Mouse (Mus musculus) lung, adult 18-20 months (tissue): ENCODE results near the gene Zswim5.
A peak's percentile ranks its signal among the peaks of the same experiment; 100 is the strongest.

ENCODE experiments used
- DNase-seq, 2 experiments: peaks; one replicate each; pipeline ENCODE4 v3.0.0; 2022; ENCODE audit warnings: mixed read lengths in 2 of 2

The Zswim5 gene

GRCm38 (mm10) chr4:116913318-116913717 lies 36.1 kb downstream of the Zswim5 start:
- DNase-seq, result no peak

DNA sequence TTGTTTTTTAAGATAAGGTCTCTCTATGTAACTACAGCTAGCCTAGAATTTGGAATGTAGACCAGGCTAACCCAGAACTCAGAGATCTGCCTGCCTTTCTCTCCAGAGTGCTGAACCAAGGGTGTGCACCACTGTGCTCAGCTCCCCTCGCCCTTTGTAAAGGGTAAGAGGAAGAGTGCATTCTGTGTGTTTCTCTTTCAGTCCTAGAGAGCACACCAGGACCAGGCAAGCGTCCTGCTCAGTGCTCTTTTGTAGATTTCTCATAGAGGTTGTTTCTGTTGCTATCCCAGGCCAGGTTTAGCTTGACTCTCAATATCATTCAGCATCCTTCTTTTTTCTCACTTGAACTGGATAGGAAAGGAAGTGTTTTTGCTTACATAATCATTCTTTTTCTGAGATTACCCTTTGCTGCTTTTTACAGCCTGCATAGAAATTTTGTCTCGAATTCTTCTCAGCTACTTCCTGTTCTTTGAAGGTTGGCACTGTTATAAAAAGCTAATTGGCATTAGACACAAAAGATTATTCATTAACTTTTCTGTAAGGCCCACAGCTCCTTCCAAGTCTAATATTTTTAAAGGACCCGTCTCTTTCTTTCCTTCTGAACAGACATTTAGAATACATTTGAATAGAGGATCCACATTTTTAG lies 51.0 kb downstream of the Zswim5 start:
- DNase-seq, result no peak

- DNase-seq, result no peak
These were observed 62.4 kb downstream of the Zswim5 start for GRCm38 (mm10) chr4:116939585-116939984.

DNA sequence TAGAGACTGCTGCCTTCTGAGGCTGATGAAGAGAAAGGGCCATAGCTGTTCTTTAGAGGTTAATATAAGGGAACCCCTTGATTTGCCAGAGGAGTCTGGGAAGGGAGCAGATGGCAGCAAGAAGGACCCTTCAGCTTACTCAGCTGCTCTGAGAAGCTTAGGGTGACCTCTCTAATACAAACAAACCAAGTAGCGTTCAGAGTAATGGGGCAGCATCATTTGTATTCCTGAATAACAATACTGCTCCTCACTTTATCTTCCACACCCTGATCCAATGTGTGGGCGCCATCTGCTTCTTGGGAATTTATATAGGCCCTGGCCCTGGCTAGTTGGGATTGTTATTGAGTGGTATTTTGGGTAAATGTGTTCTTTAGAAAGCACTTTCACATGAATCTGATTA lies 65.5 kb downstream of the Zswim5 start:
- DNase-seq, result no peak

DNA sequence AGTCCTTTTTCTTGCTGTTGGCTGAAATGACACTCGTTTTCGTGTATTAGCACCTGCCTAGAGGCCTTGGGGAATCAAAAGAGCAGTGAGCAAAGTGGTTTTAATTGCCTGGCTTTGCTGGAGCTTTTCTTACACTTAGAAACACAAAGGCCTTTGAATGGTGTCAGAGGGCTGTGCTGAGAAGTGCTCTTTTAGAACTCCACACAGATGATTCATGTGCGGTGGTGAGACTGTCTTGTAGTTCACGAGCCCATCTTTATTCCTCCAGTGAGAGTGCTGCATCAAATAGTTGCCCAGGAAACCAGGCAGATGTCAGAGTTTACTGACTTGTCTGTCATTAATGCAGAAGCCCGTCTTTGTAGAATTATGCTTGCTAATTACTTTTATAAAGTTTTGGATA lies 66.9 kb downstream of the Zswim5 start:
- DNase-seq, result no peak

- DNase-seq, result no peak
These were observed 74.5 kb downstream of the Zswim5 start for GRCm38 (mm10) chr4:116951642-116952041.

- no peak for DNase-seq
These were observed 77.8 kb downstream of the Zswim5 start for GRCm38 (mm10) chr4:116954951-116955350.

DNA sequence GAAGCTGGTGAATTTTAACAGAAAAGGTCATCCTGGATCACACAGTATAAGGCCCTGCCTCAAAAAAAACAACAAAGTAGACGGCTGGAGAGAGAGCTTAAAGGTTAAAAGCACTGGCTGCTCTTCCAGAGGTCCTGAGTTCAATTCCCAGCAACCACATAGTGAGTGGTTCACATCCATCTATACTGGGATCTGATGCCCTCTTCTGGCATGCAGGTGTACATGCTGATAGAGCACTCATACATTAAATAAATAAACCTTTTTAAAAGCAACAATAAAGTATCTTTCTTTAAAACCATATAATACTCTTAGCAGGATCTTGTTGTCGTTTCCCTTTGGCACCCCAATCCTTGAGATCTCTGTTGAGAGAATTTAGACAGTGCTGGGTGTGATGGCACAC lies 99.3 kb downstream of the Zswim5 start:
- no peak for DNase-seq

DNA sequence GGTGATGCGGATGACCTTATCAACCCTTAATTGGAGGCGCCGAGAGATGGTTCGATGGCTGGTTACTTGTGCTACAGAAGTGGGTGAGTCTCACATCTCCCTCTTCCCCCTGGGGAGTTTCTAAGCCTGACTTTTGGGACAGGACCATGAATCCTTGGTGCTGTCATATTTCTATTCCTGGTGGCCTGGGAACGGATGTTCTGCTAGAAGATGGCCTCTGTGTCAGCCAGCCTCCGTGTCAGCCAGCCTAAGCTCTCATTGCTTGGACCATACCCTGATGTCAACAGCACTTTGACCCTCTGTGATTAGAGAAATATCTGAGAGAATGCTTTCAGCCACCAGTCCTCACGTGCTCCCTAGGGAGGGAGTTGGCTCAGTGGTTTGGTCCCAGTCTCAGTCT lies 108.5 kb downstream of the Zswim5 start:
- DNase-seq, result no peak

GRCm38 (mm10) chr4:116986400-116987121 lies 109.4 kb downstream of the Zswim5 start:
- peak; percentile 76 to 82 for DNase-seq

DNA sequence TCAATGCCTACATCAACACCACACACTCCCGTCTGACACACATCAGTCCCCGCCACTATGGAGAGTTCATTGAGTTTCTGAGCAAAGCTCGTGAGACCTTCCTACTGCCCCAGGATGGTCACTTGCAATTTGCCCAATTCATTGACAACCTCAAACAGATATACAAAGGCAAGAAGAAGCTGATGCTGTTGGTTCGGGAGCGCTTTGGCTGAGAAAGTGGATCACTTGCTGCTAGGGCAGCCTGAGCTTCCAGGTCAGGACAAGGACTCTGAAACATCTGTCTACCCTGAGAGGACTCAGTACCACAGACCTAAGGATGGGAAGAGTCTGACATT lies 109.9 kb downstream of the Zswim5 start:
- no peak for DNase-seq

GRCm38 (mm10) chr4:116989731-116990130 lies 112.6 kb downstream of the Zswim5 start:
- no peak for DNase-seq

DNA sequence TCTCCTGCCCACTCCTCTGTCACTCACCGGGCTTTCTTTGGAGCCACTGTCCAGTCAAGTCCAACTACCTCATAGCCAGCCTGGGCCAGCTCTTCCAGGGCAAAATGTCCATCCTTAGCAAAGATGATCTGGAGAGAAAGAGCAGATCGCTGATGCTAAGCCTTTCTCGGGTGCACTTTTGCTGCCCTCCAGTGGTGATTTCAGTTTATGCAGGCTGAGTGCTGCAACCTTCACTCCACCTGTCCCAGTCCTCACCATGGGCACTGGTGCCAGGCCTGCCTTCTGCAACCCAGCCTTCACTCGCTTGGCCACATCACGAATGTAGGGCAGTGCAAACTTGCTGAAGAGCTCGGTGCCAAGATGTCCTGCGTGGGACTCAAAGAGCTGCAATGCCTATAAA lies 114.2 kb downstream of the Zswim5 start:
- DNase-seq, result peak; percentile 69 to 79

DNA sequence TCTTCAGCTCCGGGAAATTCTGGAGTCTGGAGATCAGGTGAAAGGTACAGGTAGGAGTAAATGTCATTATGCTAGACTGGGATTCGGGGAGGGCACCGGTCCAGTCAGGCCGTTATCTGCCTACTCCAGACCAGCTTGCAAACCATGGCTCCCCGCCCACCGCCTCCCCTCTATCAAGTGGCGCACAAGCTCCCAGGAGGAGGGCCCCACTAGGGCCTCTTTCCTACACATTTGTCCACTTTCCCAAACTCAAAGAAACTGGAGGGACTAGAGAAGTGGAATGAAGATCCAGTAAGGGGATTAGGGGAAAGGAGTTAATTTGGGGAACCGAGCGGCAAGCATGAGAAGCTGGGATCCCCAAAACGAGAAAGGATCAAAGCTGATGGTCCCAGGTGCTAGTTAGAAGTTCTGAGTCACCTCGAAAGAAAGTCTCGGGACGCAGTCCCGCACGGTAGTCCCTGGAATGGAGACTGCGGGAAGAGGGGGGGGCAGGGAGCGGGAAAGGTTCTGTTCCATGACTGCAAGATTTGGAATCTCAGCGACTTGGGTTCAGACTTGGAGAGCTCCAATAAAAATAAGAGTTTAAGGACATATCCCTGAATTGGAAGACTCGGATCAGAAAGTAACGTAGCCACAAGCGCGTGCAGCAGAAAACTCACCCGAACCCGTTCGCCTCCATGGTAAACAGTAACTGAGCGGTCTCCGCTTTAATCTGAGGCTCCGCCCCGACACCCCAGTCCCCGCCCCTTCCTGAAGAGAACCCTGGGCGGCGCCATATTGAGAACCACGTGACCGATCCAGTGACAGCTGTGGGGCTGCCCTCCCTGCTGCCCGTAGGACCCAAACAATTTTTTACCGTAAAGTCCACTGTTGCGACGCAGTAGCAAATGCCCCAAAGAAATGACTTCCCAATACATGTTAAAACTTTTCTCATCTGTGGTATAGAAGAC lies 116.8 kb downstream of the Zswim5 start, which contains the start of gene Urod:
Gene Urod, minus strand, starts transcription at position 742 of the 950 bp plus-strand sequence.
- DNase-seq, result peak; percentile 96 to 97

DNA sequence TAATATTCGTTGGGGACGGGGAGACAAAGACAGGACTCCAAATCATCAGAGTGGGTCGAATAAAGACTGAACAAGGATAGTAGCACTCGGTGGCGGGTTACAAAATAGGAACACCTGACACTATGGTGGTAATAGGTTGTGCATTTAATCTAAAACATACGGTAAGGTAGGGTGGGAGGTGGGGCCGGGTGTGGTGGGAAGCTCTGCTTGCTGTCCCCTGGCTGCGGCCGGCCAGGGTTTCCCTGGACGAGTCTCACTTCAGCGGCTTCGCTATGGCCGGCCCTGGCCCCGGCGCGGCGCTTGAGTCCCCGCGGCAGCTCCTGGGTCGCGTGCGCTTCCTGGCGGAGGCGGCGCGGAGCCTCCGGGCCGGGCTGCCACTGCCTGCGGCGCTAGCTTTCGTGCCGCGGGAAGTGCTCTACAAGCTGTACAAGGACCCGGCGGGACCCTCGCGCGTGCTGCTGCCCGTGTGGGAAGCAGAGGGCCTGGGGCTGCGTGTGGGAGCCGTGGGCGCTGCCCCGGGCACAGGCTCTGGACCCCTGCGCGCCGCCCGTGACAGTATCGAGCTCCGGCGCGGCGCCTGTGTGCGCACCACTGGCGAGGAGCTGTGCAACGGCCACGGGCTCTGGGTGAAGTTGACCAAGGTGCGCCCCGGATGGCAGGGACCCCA lies 118.1 kb downstream of the Zswim5 start, which contains the start of gene Hectd3:
Gene Hectd3, plus strand, starts transcription at position 187 of the 667 bp plus-strand sequence.
- DNase-seq, result peak; percentile 56 to 65

DNA sequence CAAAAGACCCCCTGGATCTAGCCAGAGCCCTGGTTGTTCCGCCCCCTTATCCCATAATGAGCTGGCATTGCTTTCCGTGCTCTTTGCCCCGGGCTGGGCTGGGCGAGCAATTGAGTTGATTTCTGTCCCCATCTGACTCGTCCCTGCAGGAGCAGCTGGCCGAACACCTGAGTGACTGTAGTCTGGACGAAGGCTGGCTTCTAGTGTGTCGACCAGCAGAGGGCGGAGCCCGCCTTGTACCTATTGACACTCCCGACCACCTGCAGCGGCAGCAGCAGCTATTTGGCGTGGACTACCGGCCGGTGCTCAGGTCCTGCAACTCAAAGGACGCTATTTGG lies 118.6 kb downstream of the Zswim5 start:
- peak; percentile 55 to 64 for DNase-seq

DNA sequence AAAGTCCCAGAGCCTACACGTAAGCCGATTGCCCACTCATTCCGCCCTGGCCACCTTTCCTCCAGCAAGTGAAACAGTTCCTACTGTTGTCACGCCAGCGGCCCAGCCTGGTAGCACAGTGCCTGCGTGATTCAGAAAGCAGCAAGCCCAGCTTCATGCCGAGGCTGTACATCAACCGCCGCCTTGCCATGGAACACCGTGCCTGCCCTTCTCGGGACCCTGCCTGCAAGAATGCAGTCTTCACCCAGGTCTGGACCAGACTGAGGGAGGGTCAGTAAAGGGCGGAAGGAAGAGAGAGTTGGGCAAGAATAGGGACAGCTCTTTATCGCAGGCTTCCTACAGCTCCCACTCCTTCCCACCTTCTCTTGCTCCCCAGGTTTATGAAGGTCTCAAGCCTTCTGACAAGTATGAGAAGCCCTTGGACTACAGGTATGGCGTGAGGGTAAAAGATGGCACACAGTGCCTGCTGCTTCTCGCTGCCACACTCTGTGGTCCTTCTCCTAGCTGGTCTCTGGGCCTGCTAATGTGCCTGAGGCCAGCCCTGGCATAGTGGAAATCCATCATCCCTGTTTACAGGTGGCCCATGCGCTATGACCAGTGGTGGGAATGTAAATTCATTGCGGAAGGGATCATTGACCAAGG lies 122.5 kb downstream of the Zswim5 start:
- no peak for DNase-seq

- DNase-seq, result no peak
These were observed 124.8 kb downstream of the Zswim5 start for GRCm38 (mm10) chr4:117001957-117002356.

GRCm38 (mm10) chr4:117002543-117003521 lies 125.7 kb downstream of the Zswim5 start:
- peak; percentile 48 to 67 for DNase-seq

DNA sequence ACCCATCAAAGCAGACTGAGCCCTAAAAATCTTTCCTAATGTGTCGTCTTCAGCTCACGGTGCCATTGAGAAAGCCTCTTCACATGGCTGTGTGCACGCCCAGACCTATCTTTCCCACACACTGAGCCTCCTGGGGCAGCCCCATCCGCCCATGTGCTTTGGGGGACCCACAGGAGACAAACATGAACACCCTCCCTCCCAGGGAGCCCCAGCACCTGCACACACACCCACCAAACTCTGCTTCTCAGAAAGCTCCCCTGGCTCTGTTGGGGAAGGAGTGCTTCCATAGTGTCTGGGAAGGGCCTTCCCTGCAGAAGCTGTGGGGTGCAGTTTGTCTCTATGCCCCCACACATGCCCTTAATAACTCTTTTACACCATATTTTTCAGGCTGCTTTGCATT lies 127.5 kb downstream of the Zswim5 start:
- DNase-seq, result no peak
